22 mouse cellular contexts compared by ENCODE assay signal in the genomic region with DNA sequence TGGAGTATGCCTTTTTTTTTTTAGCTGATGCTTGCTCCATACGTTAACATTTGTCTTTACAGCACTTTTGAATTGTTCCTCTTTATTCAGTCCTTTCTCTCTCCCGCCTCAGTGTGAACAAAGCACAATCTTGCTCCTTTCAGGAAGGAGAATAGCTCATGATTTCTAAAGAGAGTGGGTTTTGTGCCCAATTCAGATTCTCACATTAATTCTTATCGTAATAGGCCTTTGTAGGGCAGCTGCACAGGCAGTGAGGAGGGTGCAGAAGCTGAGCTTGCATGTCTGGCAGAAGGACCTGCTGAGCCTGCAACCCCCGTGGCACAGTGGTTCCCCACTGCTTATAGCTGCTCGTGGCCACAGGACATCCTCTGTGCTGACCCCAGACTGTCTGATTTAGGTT.
"Had no signal": no experiment of that assay in that cellular context is flagged by ENCODE, and none has a peak within 500 bp of the region (broad histone marks: within the 10 kb centered on the region; RNA-seq: fewer than 3 reads in every experiment).

No protein-coding gene starts in this region.

- H3K36me3 ChIP-seq: liver, embryonic 15.5 days; lung, embryonic 15.5 days; midbrain, embryonic 13.5 days; midbrain, embryonic 15.5 days; neural tube, embryonic 12.5 days; stomach, embryonic 15.5 days had no signal

- H3K27ac ChIP-seq: liver, embryonic 15.5 days; lung, embryonic 15.5 days; macrophage; midbrain, embryonic 13.5 days; midbrain, embryonic 15.5 days; neural tube, embryonic 12.5 days; stomach, embryonic 15.5 days; stomach, postnatal 0 days had no signal

- H3K4me3 ChIP-seq: liver, embryonic 15.5 days; lung, embryonic 15.5 days; midbrain, embryonic 13.5 days; midbrain, embryonic 15.5 days; neural tube, embryonic 12.5 days; stomach, embryonic 15.5 days had no signal

- H3K9ac ChIP-seq: liver, embryonic 15.5 days; liver, postnatal 0 days; lung, embryonic 15.5 days; midbrain, embryonic 13.5 days; midbrain, embryonic 15.5 days; neural tube, embryonic 12.5 days; stomach, embryonic 15.5 days had no signal

- H3K4me1 ChIP-seq: liver, embryonic 15.5 days; lung, embryonic 15.5 days; neural tube, embryonic 12.5 days; stomach, embryonic 15.5 days had no signal

- DNase-seq: liver, postnatal 0 days; lung, adult 2 months; lung, postnatal 14 days; lung, postnatal 36 days; retina, postnatal 1 day; right cerebral cortex, adult 18-20 months; right cerebral cortex, postnatal 25 days; right cerebral cortex, postnatal 4 days; spleen, adult 18-20 months; thymus, adult 2 months; thymus, postnatal 25 days; thymus, postnatal 4 days had no signal

- H3K27me3 ChIP-seq: liver, embryonic 15.5 days; lung, embryonic 15.5 days; midbrain, embryonic 13.5 days; midbrain, embryonic 15.5 days; neural tube, embryonic 12.5 days; stomach, embryonic 15.5 days had no signal

- ATAC-seq: liver, postnatal 0 days; lung, postnatal 0 days; midbrain, embryonic 13.5 days; midbrain, embryonic 15.5 days had no signal

- H3K9me3 ChIP-seq: liver, embryonic 15.5 days; lung, embryonic 15.5 days; midbrain, embryonic 13.5 days; midbrain, embryonic 15.5 days; stomach, embryonic 15.5 days had no signal

- H3K4me2 ChIP-seq: liver, embryonic 15.5 days; lung, embryonic 15.5 days; midbrain, embryonic 11.5 days; midbrain, embryonic 13.5 days; midbrain, embryonic 15.5 days; neural tube, embryonic 12.5 days; stomach, embryonic 15.5 days had no signal
